Mouse (Mus musculus) WW6 (cell line): ENCODE measurements around the gene Zbtb3.
"Not testable (repeated sequence)": the region's sequence is repeated elsewhere in the genome, so short reads cannot be mapped to it uniquely, and the experiment has no call there.

Experiments used
- DNase-seq: peaks from one replicate; pipeline ENCODE4 v3.0.0-alpha.2; 2013; ENCODE audit warnings: low read depth, low spot score

The Zbtb3 gene

DNA sequence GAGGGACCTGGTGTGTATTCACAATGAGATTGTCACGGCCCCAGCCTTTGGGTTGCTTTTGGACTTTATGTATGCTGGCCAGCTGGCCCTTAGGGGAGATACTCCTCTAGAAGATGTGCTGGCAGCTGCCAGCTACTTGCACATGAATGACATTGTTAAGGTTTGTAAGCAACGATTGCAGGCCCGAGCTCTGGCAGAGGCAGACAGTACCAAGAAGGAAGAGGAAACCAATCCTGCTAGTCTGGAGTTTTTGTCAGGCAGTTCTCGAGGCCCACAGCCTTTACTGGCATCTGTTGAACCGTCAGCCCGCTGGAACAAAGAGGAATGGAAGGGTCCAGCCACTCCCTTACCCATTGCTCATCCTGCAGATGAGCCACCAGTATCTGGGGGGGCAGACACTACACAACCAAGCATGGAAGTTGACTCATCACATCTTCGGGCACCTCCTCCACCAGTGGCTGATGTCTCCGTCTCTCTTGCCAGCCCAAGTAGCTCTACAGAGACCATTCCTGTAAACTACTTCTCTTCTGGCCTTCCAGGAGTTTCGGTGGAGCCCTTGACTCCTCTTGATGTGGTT is 937 bp downstream of the Zbtb3 start:
- DNase-seq, result no peak

- DNase-seq, result no peak
These were observed 1.7 kb downstream of the Zbtb3 start for GRCm38 (mm10) chr19:8803879-8804660.

DNA sequence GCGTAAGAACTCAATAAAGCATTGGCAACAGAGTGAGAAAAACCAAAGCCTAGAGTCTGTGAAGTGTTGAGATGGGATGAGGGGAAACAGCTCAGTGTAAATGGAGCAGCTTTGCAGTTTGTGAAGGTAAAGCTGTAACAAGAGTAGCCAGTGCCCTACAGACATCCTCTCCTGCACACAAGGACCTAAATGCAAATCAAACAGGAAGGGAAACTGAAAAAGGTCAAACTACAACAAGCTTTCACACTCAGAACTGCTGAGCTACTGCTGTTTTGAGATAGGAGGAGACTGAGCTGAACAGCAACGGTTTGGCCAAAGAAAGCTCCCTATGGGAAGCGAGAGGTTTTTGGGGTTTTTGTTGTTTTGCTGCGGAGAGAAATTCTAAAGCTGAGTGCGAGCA is 4.5 kb downstream of the Zbtb3 start:
- DNase-seq, result no peak

GRCm38 (mm10) chr19:8815812-8816211 is 13.5 kb downstream of the Zbtb3 start:
- DNase-seq, result no peak

DNA sequence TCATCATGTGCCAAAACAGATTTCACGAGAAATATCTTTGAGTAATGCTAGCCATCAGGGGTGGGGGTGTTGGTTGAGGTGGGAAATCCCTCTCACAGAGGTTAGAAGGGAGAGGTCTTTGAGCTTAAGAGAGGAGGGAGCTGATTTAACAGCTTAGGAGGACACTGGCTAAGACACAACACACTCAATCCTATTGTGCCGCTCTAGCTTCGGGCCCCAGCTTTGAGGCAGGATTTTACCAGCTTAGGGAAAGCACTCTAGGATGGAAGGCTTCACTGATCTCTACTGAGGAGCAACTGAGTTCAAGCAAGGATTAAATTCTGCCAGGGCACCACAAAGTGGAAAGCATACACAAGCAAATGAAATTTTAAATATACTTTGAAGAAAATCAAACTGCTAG is 14.6 kb downstream of the Zbtb3 start:
- no peak for DNase-seq

DNA sequence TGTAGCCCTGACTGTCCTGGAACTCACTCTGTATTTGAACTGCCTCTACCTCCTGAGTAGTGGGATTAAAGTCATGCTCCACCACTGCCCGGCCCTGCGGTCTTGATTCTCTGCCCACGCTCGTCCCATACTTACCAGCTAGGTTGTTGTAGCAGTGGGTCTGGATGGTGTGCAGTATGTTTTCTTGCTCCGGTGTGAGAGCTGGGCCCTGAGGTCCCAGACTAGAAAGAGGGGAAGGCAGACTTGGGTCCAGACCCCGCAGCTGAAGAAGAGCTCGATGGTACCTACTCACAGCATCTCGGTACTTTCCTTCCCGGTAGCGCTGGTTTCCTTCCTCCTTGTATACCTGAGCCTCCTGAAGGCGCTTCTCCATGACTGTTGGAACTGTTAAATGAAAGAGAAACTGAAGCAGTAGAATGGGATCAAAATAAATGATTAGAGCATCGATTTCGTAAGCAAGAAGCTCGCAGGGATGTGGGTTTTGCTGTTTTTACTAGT is 16.0 kb downstream of the Zbtb3 start:
- no peak for DNase-seq

GRCm38 (mm10) chr19:8818801-8819595 is 16.6 kb downstream of the Zbtb3 start, which contains the start of gene Ttc9c:
Ttc9c (minus strand) TSS chr19:8819333.
- DNase-seq, result peak; percentile 97

GRCm38 (mm10) chr19:8819596-8820423 is 17.5 kb downstream of the Zbtb3 start, which contains the start of gene Hnrnpul2:
Hnrnpul2 (plus strand) TSS chr19:8820010.
- DNase-seq, result peak; percentile 97

GRCm38 (mm10) chr19:8820424-8820956 is 18.1 kb downstream of the Zbtb3 start:
- DNase-seq, result no peak

DNA sequence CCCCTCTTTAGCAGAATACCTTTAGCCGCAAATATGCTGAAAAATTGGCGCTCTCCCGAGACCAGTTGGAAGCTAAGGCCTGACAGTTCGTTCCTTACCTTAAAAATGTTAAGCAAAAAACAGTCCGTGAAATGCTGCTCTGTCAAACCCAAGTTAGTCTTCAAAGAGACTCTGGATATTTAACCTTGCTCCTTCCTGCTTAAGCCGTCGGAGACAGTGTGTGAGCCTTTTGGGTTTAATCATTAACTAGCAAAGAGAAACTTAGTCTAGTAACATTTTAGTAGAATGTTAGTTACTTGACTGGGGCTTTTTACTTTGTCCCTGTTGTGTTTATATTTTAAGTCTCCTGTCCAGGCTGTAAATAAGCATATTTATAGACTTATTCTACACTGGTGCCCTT is 18.8 kb downstream of the Zbtb3 start:
- no peak for DNase-seq

DNA sequence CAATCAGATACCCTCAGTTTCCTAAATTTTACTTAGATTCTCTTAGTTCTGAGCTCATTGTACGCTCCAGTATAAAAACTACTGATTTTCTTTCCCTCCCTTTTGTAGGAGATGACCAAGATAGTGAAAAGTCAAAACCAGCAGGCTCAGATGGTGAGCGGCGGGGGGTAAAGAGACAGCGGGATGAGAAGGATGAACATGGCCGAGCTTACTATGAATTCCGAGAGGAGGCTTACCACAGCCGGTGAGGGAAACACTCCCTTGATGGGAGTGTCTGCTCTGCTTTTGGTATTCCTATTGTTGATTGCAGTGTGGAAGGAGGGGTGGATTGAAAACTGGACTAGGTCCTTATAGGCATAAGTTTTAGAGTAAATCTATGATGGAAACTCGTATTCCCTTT is 20.3 kb downstream of the Zbtb3 start:
- no peak for DNase-seq

DNA sequence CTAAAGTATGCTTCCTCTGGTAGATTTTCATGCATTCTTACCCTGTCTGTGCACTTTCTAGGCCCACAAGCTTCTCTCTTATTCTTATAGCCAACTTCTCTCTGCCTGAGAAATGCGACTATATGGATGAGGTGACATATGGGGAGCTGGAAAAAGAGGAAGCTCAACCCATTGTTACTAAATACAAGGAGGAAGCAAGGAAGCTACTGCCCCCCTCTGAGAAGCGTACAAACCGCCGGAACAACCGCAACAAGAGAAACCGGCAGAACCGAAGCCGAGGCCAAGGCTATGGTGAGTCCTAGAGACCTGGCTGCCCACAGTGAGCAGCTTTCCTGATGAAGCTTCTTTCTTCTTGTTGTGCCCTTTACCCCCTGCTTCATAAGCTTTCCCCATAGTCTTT is 27.3 kb downstream of the Zbtb3 start, which contains the start of gene AC129217.1:
Gene AC129217.1 (plus strand): TSS at position 114 of the 400 bp plus-strand sequence.
- no peak for DNase-seq

DNA sequence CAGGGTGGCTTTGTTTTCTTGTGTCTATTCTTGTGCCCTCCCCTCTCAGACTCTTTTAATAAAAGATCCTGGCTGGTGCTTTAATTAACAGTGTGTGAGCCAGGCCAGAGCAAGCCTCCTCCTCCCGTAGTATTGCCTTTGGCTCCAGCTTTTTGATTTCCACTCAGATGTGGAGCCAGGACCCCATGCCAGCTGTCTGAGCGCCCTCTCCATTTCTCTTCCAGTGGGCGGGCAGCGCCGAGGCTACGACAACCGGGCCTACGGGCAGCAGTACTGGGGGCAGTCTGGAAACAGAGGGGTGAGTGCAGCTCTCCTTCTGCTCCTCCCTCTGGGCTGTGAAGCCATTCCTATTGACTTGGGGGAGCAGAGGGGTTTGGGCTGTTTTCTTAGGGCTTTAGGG is 28.3 kb downstream of the Zbtb3 start:
- DNase-seq, result no peak

- DNase-seq, result no peak
These were observed 28.9 kb downstream of the Zbtb3 start for GRCm38 (mm10) chr19:8831262-8831661.

DNA sequence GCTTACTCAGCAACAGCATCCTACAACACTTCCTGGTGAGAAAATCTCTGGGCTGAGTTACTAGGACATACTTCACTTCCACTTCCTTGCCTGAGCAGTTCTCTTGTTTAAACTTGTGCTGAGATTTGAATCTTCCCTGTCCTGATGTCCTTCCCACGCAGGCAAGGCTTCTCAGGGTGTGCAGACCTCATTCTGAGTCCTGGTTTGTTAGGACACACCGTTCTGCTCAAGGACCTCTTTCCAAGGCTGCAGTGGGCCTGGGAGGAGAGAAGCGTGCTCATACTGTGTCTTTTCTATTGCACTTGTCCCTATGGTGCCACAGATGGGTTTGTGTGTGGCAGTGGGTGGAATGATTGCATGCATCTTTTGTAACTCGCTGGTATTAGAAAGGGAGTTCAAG is 30.6 kb downstream of the Zbtb3 start:
- DNase-seq, result no peak

- not testable (repeated sequence) for DNase-seq
These were observed 34.0 kb downstream of the Zbtb3 start for GRCm38 (mm10) chr19:8836327-8836726.

DNA sequence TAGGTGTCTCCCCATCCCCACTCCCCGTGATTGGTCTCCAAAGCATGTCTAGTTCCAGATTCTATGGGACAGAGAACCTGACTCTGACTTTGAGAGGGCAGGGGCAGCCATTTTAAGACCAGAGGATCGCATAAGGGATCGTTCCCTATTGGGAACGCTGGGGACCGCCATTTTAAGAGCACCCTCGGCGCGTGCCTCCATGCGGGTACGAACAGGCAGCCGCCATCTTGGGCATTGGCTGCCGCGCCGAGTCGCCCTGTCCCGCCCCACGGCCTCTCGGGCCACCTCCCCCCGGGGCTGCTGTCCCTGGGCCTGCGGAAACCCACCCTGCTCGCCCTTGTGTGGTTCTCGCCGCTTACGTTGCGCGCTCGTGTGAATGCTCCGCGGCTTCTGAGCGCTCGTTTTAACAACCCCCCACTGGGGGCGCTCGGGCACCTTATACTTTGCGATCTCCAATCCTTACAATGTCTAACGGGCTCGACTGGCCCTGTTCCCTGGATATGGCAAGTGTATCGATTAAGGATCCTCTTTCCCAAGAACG is 35.0 kb downstream of the Zbtb3 start, which contains the start of gene Bscl2:
Gene Bscl2 (plus strand): TSS at position 217 of the 541 bp plus-strand sequence.
- no peak for DNase-seq

- DNase-seq, result no peak
These were observed 35.8 kb downstream of the Zbtb3 start for GRCm38 (mm10) chr19:8838041-8838730.

DNA sequence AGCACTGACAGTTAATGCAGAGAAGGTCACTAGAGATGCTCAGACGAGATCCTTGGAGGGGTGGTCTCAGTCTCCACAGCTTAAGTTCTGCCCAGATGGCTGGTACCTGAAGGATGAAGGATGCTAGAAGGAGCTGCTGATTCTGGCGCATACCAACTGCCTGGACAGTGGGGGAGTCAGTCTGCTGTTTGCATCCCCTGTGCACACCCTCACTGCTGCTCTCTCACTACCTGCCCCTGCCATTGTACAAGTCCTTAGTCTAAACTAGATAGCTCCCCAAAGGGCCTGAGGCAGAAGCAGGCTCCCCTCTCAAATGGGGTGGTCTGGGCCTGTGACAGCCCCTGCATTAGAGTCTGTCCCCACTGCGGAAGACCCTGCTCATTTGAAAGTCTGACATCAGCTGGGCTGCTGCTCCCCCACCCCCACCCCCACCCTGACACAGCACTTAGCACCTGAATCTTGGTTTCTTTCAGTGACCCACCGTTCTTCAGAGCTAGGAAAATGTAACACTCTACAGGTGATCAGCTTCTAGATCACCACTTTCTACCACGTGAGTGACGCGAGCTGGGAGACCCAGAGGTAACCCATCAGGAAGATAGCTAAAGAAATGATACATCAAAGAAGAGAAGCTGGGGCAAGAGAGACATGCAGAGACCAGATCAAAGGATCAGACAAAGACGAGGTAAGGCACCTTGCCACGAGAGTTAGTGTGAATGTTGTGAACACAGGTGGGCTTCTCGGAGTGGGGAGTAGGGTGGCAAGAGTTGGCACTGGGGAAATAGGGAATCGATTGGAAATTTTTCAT is 37.0 kb downstream of the Zbtb3 start, which contains the start of gene Gng3:
Gene Gng3 (minus strand): TSS at position 92 of the 805 bp plus-strand sequence.
- DNase-seq, result no peak
